Mouse (Mus musculus): ENCODE measurements at regions not wholly inside any gene's neighbourhood (a gene's known extent, or its start where the extent isn't known, plus 50 kb on each side); places are given as distances from the start of the nearest gene placed in this dataset.
"Not testable (repeated sequence)": the region's sequence is repeated elsewhere in the genome, so short reads cannot be mapped to it uniquely, and the experiment has no call there.

DNA sequence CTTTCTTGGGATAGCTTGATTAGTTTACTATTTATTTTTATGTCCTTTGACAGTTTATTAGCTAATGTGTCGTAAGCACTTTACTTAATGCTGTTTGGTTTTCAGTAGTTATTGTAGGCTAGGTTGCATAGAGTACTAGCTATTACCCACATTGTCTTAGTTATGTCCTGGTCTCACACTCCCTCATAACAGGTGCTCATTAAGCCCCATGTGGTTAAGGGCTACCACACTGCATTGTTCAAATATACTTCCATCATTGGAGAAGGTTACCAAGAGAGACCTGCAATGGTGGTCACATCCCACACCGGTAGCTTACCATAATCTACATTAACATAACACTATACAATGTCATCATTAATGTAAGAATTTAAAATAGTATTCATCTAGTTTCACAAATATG, 153.3 kb downstream of the Lyplal1 start:
- H3K4me2 ChIP-seq (replicated peaks), result no peak overlapping the region
- no peak overlapping the region for H3K27ac ChIP-seq (replicated peaks)
- 91% methylated on average over 2 of the region's 2 CpGs for WGBS
- H3K27me3 ChIP-seq, result no peaks in the 10 kb centered on the region
- H3K9me3 ChIP-seq, result no peaks in the 10 kb centered on the region
- H3K9ac ChIP-seq (replicated peaks), result no peak overlapping the region
- H3K36me3 ChIP-seq, result no peaks in the 10 kb centered on the region
- ATAC-seq (ENCODE audit: low FRiP score, low read depth), result no peak
- no peaks in the 10 kb centered on the region for H3K4me1 ChIP-seq
- H3K4me3 ChIP-seq, result no peak overlapping the region

DNA sequence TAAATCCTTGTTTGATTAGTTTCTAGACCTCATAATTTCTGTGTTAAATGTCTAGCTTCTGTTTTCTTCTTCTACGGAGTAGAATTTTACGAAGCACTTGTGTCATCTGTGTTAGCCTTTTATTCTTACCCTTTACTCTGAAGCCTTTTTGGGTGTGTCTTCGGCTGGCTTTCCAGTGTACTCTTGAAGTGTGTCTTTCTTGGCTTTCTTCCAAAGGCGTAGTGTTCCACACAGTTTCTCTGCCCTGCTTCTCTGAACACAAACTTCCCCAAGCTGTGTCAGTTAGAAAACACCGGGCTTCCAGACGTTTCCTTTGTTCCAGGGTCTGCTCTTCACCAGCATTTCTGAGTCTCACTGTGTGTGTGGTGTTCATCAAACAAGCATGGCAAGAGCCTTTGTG, 152.7 kb downstream of the Lyplal1 start:
- ATAC-seq (ENCODE audit: low FRiP score, low read depth), result no peak
- Histone ChIP-seq H3K4me2 (replicated peaks) (no peak overlapping the region), H3K27me3 (no peaks in the 10 kb centered on the region), H3K9me3 (no peaks in the 10 kb centered on the region), H3K4me3 (no peak overlapping the region), H3K36me3 (no peaks in the 10 kb centered on the region), H3K9ac (replicated peaks) (no peak overlapping the region), H3K27ac (replicated peaks) (no peak overlapping the region), H3K4me1 (no peaks in the 10 kb centered on the region)
- 77% methylated on average over 6 of the region's 6 CpGs for WGBS

DNA sequence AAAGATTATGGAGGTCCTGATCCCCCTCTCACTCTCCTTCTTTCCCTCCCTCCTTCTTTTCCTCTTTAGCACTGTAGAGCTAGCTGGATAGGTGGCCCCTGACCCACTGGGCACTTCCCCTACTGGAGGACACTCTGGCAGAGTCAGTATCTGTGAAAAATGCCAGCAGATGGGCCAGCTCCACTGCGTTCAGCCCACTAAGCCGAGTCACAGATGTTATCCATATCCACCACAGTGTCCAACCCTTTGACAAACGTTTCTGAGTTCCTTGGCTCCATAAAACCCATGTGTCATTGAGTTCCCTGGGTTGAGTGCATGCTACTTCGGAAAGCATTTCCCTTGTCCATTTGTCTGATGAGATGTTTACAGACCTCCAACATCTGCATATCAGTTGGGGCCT, 149.9 kb downstream of the Lyplal1 start:
- no peaks in the 10 kb centered on the region for H3K36me3 ChIP-seq
- no peak overlapping the region for H3K4me2 ChIP-seq (replicated peaks)
- 86% methylated on average over 4 of the region's 4 CpGs for WGBS
- H3K27me3 ChIP-seq, result no peaks in the 10 kb centered on the region
- H3K4me3 ChIP-seq, result no peak overlapping the region
- no peak overlapping the region for H3K27ac ChIP-seq (replicated peaks)
- no peaks in the 10 kb centered on the region for H3K9me3 ChIP-seq
- H3K4me1 ChIP-seq, result no peaks in the 10 kb centered on the region
- no peak overlapping the region for H3K9ac ChIP-seq (replicated peaks)
- no peak for ATAC-seq (ENCODE audit: low FRiP score, low read depth)

DNA sequence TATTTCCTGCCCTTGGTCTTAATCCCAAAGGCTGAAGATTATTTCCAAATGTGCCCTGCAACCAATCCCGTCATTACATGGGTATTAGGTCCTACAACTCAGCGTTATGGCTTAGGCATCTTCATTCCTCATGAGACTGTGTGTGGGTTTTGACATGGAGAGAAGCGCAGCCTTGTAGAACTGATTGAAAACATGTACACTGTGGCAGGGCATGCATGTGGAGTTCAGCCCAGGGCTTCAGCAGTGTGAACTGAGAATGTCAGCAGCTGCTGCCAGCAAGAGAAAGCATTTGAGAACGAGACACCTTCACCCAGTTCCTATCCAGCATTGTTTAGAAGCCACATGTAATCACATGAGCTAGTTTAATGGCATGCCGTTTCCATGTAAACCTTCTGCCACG, 149.3 kb downstream of the Lyplal1 start:
- ATAC-seq (ENCODE audit: low FRiP score, low read depth), result no peak
- WGBS, result 81% methylated on average over 6 of the region's 6 CpGs
- H3K27me3 ChIP-seq, result no peaks in the 10 kb centered on the region

DNA sequence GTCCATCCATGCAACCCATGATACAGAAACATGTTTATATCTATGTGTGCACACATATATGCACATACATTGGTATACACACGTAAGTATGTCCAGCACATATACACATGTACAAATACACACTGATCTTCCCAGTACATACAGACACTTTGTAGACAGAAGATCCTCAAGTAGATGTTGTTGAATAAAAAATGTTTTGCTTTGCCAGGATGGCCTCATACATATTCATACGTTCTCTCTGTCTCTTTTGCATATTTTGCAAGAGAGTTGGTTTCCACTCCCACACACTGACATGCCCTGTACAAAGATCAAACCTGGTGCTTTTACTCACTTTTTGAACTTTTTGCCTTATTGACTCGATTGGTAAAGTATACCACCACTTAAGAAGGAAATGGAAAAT, 148.5 kb downstream of the Lyplal1 start:
- H3K27me3 ChIP-seq, result no peaks in the 10 kb centered on the region
- H3K4me2 ChIP-seq (replicated peaks), result no peak overlapping the region
- H3K9me3 ChIP-seq, result no peaks in the 10 kb centered on the region
- H3K36me3 ChIP-seq, result no peaks in the 10 kb centered on the region
- no peak overlapping the region for H3K27ac ChIP-seq (replicated peaks)
- H3K9ac ChIP-seq (replicated peaks), result no peak overlapping the region
- H3K4me1 ChIP-seq, result no peaks in the 10 kb centered on the region
- WGBS, result 85% methylated on average over 3 of the region's 3 CpGs
- ATAC-seq (ENCODE audit: low FRiP score, low read depth), result no peak
- H3K4me3 ChIP-seq, result no peak overlapping the region

More for the DNA sequence above, 149.3 kb downstream of the Lyplal1 start:
- Histone ChIP-seq H3K4me3 (no peak overlapping the region), H3K27ac (replicated peaks) (no peak overlapping the region), H3K4me1 (no peaks in the 10 kb centered on the region), H3K9ac (replicated peaks) (no peak overlapping the region), H3K9me3 (no peaks in the 10 kb centered on the region), H3K36me3 (no peaks in the 10 kb centered on the region), H3K4me2 (replicated peaks) (no peak overlapping the region)

- no peak overlapping the region for H3K4me3 ChIP-seq
- H3K36me3 ChIP-seq, result no peaks in the 10 kb centered on the region
- no peak overlapping the region for H3K27ac ChIP-seq (replicated peaks)
- WGBS, result 38% methylated on average over 2 of the region's 2 CpGs
- no peak overlapping the region for H3K4me2 ChIP-seq (replicated peaks)
- H3K9me3 ChIP-seq, result no peaks in the 10 kb centered on the region
- H3K9ac ChIP-seq (replicated peaks), result no peak overlapping the region
- no peak for ATAC-seq (ENCODE audit: low FRiP score, low read depth)
- H3K4me1 ChIP-seq, result no peaks in the 10 kb centered on the region
- H3K27me3 ChIP-seq, result no peaks in the 10 kb centered on the region
These were observed 147.9 kb downstream of the Lyplal1 start for GRCm38 (mm10) chr1:185969231-185969630.

DNA sequence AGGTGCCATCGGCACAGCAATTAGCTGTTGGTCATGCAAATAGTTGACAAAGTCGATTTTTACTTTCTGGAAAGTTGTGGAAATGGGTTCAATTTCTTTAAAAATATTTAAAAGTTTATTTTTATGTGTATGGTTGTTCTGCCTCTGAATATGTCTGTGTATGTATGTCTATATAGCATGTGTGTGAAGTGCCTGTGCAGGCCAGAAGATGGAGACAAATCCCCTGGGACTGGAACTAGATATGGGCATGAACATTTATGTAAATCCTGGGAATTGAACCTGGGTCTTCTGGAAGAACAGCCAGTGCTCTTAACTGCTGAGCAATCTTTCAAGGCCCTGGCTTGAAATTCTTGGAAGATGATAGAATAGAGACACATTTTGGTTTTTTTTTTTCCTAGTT, 140.0 kb downstream of the Lyplal1 start:
- H3K4me2 ChIP-seq (replicated peaks), result no peak overlapping the region
- H3K36me3 ChIP-seq, result no peaks in the 10 kb centered on the region
- WGBS, result 85% methylated on average over 2 of the region's 2 CpGs
- H3K9me3 ChIP-seq, result no peaks in the 10 kb centered on the region
- H3K27ac ChIP-seq (replicated peaks), result no peak overlapping the region
- H3K4me1 ChIP-seq, result no peaks in the 10 kb centered on the region
- H3K9ac ChIP-seq (replicated peaks), result no peak overlapping the region
- no peak for ATAC-seq (ENCODE audit: low FRiP score, low read depth)
- no peaks in the 10 kb centered on the region for H3K27me3 ChIP-seq
- no peak overlapping the region for H3K4me3 ChIP-seq

GRCm38 (mm10) chr1:185989432-185989831, 127.7 kb downstream of the Lyplal1 start:
- ATAC-seq (ENCODE audit: low FRiP score, low read depth), result no peak
- H3K9me3 ChIP-seq, result no peaks in the 10 kb centered on the region
- 80% methylated on average over 8 of the region's 8 CpGs for WGBS
- no peak overlapping the region for H3K9ac ChIP-seq (replicated peaks)
- H3K27me3 ChIP-seq, result no peaks in the 10 kb centered on the region
- no peak overlapping the region for H3K4me2 ChIP-seq (replicated peaks)
- H3K27ac ChIP-seq (replicated peaks), result no peak overlapping the region
- H3K36me3 ChIP-seq, result no peaks in the 10 kb centered on the region
- H3K4me1 ChIP-seq, result no peaks in the 10 kb centered on the region
- no peak overlapping the region for H3K4me3 ChIP-seq

GRCm38 (mm10) chr1:186000066-186000465, 117.0 kb downstream of the Lyplal1 start:
- not testable (repeated sequence) for H3K9me3 ChIP-seq; H3K36me3 ChIP-seq; H3K4me2 ChIP-seq (replicated peaks); H3K4me3 ChIP-seq; H3K27me3 ChIP-seq; H3K4me1 ChIP-seq; H3K9ac ChIP-seq (replicated peaks); ATAC-seq (ENCODE audit: low FRiP score, low read depth); H3K27ac ChIP-seq (replicated peaks)
- 93% methylated on average over 1 of the region's 1 CpGs for WGBS

DNA sequence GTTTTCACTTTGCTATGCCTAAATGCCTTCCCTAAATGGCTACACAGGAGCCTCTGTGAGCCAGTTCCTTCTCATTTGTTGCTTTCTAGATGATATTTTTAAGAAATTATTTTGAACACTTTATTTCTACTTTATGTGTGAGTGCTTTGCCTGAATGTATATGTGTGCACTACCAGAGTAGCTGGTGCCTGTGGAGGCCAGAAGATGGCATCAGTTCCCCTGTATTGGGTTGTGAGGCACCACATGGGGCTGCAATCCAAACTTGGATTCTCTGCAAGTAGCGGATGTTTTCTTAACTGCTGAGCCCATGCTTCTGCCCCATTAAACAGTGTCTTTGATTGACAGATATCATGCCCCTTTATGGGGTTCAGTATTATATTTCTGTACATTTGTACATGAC, 103.7 kb downstream of the Lyplal1 start:
- Histone ChIP-seq H3K4me1 (no peaks in the 10 kb centered on the region), H3K4me3 (no peak overlapping the region), H3K27me3 (no peaks in the 10 kb centered on the region; the same call in 1 of the 2 replicates), H3K27ac (replicated peaks) (no peak overlapping the region), H3K4me2 (replicated peaks) (no peak overlapping the region), H3K9me3 (no peaks in the 10 kb centered on the region), H3K9ac (replicated peaks) (no peak overlapping the region), H3K36me3 (no peaks in the 10 kb centered on the region)
- no peak for ATAC-seq (ENCODE audit: low FRiP score, low read depth)
- 76% methylated on average over 1 of the region's 1 CpGs for WGBS

DNA sequence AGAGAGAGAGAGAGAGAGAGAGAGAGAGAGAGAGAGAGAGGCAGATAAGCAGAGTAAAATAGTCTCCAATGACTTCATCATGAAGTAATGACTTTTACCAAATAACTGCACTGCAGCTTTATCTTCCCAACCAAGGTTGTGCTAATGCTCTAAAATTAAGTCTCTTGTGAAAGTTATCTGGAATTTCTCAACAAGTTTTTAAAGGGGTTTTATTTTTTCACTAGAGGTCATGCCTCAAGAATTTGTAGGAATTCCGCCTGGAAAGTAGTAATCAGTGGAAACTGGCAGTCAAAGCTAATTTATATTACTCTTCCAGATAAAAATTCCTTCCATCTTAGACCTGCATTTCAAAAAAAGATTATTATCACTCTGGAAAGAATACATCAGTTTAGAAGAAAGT, 102.9 kb downstream of the Lyplal1 start:
- ATAC-seq (ENCODE audit: low FRiP score, low read depth), result no peak
- H3K36me3 ChIP-seq, result no peaks in the 10 kb centered on the region
- no peaks in the 10 kb centered on the region for H3K9me3 ChIP-seq
- no peak overlapping the region for H3K4me3 ChIP-seq
- 90% methylated on average over 1 of the region's 1 CpGs for WGBS
- H3K4me1 ChIP-seq, result no peaks in the 10 kb centered on the region
- H3K27me3 ChIP-seq, result no peaks in the 10 kb centered on the region; the same call in 1 of the 2 replicates
- H3K9ac ChIP-seq (replicated peaks), result no peak overlapping the region
- no peak overlapping the region for H3K4me2 ChIP-seq (replicated peaks)
- H3K27ac ChIP-seq (replicated peaks), result no peak overlapping the region

GRCm38 (mm10) chr1:186015831-186016561, 101.1 kb downstream of the Lyplal1 start:
- Histone ChIP-seq H3K4me1 (no peaks in the 10 kb centered on the region), H3K4me3 (no peak overlapping the region), H3K36me3 (no peaks in the 10 kb centered on the region), H3K27ac (replicated peaks) (no peak overlapping the region), H3K9me3 (no peaks in the 10 kb centered on the region), H3K27me3 (no peaks in the 10 kb centered on the region; the same call in 1 of the 2 replicates), H3K4me2 (replicated peaks) (no peak overlapping the region), H3K9ac (replicated peaks) (no peak overlapping the region)
- 78% methylated on average over 8 of the region's 8 CpGs for WGBS
- no peak for ATAC-seq (ENCODE audit: low FRiP score, low read depth)

GRCm38 (mm10) chr1:186017547-186017946, 99.6 kb downstream of the Lyplal1 start:
- H3K4me2 ChIP-seq (replicated peaks), result no peak overlapping the region
- H3K27ac ChIP-seq (replicated peaks), result no peak overlapping the region
- H3K4me3 ChIP-seq, result no peak overlapping the region
- no peaks in the 10 kb centered on the region; the same call in 1 of the 2 replicates for H3K27me3 ChIP-seq
- WGBS, result 64% methylated on average over 1 of the region's 1 CpGs
- no peak for ATAC-seq (ENCODE audit: low FRiP score, low read depth)
- H3K9ac ChIP-seq (replicated peaks), result no peak overlapping the region
- no peaks in the 10 kb centered on the region for H3K36me3 ChIP-seq
- no peaks in the 10 kb centered on the region for H3K4me1 ChIP-seq
- no peaks in the 10 kb centered on the region for H3K9me3 ChIP-seq
